Mouse (Mus musculus) CH12.LX (cell line): Measurements from ENCODE around the gene Rab20. TPM values are rescaled to one million over a fixed set of nuclear protein-coding genes. Genes with fewer than 3 reads are reported as not detected.
A peak's percentile ranks its signal among the peaks of the same experiment; 100 is the strongest.

Source experiments
- DNase-seq: peaks from one replicate; pipeline ENCODE4 v3.0.0-alpha.2; 2013; ENCODE audit errors: extremely low read depth
- H3K27ac ChIP-seq: 2 replicates; pipeline ENCODE4 v1.5.1; 2012; ENCODE audit warnings: low read depth, mild to moderate bottlenecking, control low read depth, moderate library complexity; ENCODE audit not compliant: insufficient read depth
- H3K27me3 ChIP-seq: replicated peaks from 2 replicates; pipeline ENCODE3; 2012; ENCODE audit warnings: inconsistent platforms
- H3K36me3 ChIP-seq, 2 experiments: replicated peaks in 1 of 2; 2 replicates each; pipeline versions ENCODE3 to v1.6.1; 2012; ENCODE audit warnings: inconsistent platforms in 1 of 2, low read length in 1 of 2, mild to moderate bottlenecking in 1 of 2, mixed read lengths in 1 of 2, moderate library complexity in 1 of 2; ENCODE audit not compliant: control insufficient read depth in 1 of 2, insufficient read depth in 1 of 2
- H3K4me1 ChIP-seq, 2 experiments: 2 replicates each; pipeline ENCODE4 v1.6.1; 2012; ENCODE audit warnings: inconsistent platforms in 1 of 2, moderate library complexity in 1 of 2; ENCODE audit not compliant: insufficient read depth in 2 of 2, control insufficient read depth in 1 of 2
- H3K4me2 ChIP-seq: 2 replicates; pipeline ENCODE4 v1.6.1; 2012; ENCODE audit warnings: low read depth, mild to moderate bottlenecking, control low read depth; ENCODE audit not compliant: poor library complexity, insufficient read depth, severe bottlenecking
- H3K4me3 ChIP-seq, 3 experiments: fragments of 150-350 bp in 1 of 3; sonication (generic) in 1 of 3; replicated peaks in 1 of 3; 2 replicates each; pipeline versions ENCODE3 to v1.5.1; 2011 to 2012; ENCODE audit warnings: low read depth in 2 of 3, low read length in 2 of 3, mild to moderate bottlenecking in 2 of 3, moderate library complexity in 2 of 3, control low read depth in 1 of 3, improper control_type of control experiment in 1 of 3, inconsistent platforms in 1 of 3, mixed read lengths in 1 of 3; ENCODE audit not compliant: poor library complexity in 1 of 3
- H3K79me2 ChIP-seq: replicated peaks from 2 replicates; pipeline ENCODE4 v1.6.1; 2012; ENCODE audit warnings: mild to moderate bottlenecking, moderate library complexity; ENCODE audit not compliant: control insufficient read depth, poor library complexity, insufficient read depth, severe bottlenecking; ENCODE audit errors: extremely low read depth
- H3K9ac ChIP-seq: 2 replicates; pipeline ENCODE4 v1.6.1; 2012; ENCODE audit warnings: low read depth, mild to moderate bottlenecking, control low read depth, moderate library complexity; ENCODE audit not compliant: insufficient read depth
- H3K9me3 ChIP-seq: replicated peaks from 2 replicates; pipeline ENCODE3; 2012; ENCODE audit warnings: low read length, inconsistent platforms, mixed read lengths
- CTCF ChIP-seq, 2 experiments: IDR thresholded peaks in 1 of 2; conservative IDR thresholded peaks in 1 of 2; 2 replicates each; pipeline ENCODE4 v1.5.1; 2011 to 2012; ENCODE audit warnings: low read depth in 2 of 2, low read length in 2 of 2, improper control_type of control experiment in 1 of 2, inconsistent platforms in 1 of 2, mild to moderate bottlenecking in 1 of 2, moderate library complexity in 1 of 2
- ETS1 ChIP-seq: conservative IDR thresholded peaks from 2 replicates; pipeline ENCODE4 v1.6.1; 2012; ENCODE audit warnings: low read depth, mild to moderate bottlenecking, inconsistent platforms, low read length, improper control_type of control experiment, moderate library complexity
- IRF4 ChIP-seq: IDR thresholded peaks from 2 replicates; pipeline ENCODE4 v1.6.1; 2014; ENCODE audit warnings: low read depth, mild to moderate bottlenecking, inconsistent platforms, low read length, improper control_type of control experiment
- JUND ChIP-seq: conservative IDR thresholded peaks from 2 replicates; pipeline ENCODE4 v1.6.1; 2011; ENCODE audit warnings: low read depth, low read length, improper control_type of control experiment
- MAX ChIP-seq: IDR thresholded peaks from 2 replicates; pipeline ENCODE4 v1.6.1; 2011; ENCODE audit warnings: low read length, improper control_type of control experiment
- NELFE ChIP-seq: IDR thresholded peaks from 2 replicates; pipeline ENCODE4 v1.6.1; 2011; ENCODE audit warnings: low read depth, low read length, improper control_type of control experiment
- PAX5 ChIP-seq: IDR thresholded peaks from 2 replicates; pipeline ENCODE4 v1.6.1; 2012; ENCODE audit warnings: low read length, inconsistent platforms, mixed read lengths
- RAD21 ChIP-seq: IDR thresholded peaks from 2 replicates; pipeline ENCODE4 v1.6.1; 2011; ENCODE audit warnings: low read depth, mild to moderate bottlenecking, low read length, improper control_type of control experiment, moderate library complexity
- SMC3 ChIP-seq: IDR thresholded peaks from 2 replicates; pipeline ENCODE4 v1.6.1; 2011; ENCODE audit warnings: low read depth, low read length, improper control_type of control experiment
- ZKSCAN1 ChIP-seq: IDR thresholded peaks from 2 replicates; pipeline ENCODE4 v1.6.1; 2012; ENCODE audit warnings: low read depth, inconsistent platforms, low read length, improper control_type of control experiment, borderline replicate concordance
- dilution Hi-C: fragments of 300-500 bp; cut with MboI; formaldehyde crosslinking; loops from 2 replicates; pipeline ENCODE4 v1.14.3; 2020; ENCODE audit warnings: low sequenced_read_pairs; ENCODE audit not compliant: extremely low pct_unique_long_range_greater_than_20kb, extremely low pct_ligation_motif_present
- in situ Hi-C: fragments of 300-500 bp; cut with MboI; formaldehyde crosslinking; loops from 3 replicates; pipeline ENCODE4 v1.14.3; 2019; ENCODE audit warnings: low sequenced_read_pairs, low pct_ligation_motif_present, low pct_unique_long_range_greater_than_20kb, mixed read lengths
- polyA plus RNA-seq: library from polyadenylated mRNA; unstranded; fragments of >175 nt; gene quantifications from 2 replicates; pipeline ENCODE4 v1.2.1, GENCODE M21; 2012; ENCODE audit warnings: low read depth; ENCODE audit not compliant: insufficient read length
- total RNA-seq, 2 experiments: library from RNA; depleted of rRNA; stranded (reverse); fragments of 300-350 nt in 1 of 2; fragments of >200 nt in 1 of 2; gene quantifications; 2 replicates each; pipeline ENCODE4 v1.2.3; 2012 to 2014

The Rab20 gene
- total and polyA plus RNA-seq, 3 experiments, result 12.8 to 22.8 (median 18.2) TPM

DNA sequence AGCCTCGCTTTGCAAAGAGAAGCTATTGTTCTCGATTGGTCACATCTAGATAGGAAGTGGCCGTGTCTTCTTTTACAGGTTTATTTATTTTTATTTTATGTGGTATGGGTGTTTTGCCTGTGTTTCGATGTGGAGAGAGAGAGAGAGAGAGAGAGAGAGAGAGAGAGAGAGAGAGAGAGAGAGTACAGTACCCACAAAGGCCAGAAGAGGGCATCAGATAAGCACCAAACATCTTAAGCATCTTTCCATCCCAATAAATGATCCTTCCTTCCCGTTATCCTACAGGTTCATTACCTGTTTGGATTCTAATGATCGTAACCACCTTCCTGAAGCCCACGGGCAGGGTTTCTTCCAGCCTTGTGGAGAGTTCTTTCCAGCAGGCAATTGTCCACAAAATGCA is 55.4 kb downstream of the Rab20 start:
- DNase-seq, result no peak
- no peak overlapping the region for H3K4me2 ChIP-seq
- in situ Hi-C loops, result loop anchor here (10.0 kb wide), 1 partner anchor 272 kb away; no protein-coding TSS in a partner anchor
- H3K9ac ChIP-seq, result no peak overlapping the region
- no peaks in the 10 kb centered on the region for H3K9me3 ChIP-seq
- TF ChIP-seq MAX, result no peak
- peak; percentile 27 to 64; a peak in 3 of 4 replicates for TF ChIP-seq CTCF (conservative IDR thresholded peaks at IDR 0.05 in 1 of 2, IDR thresholded peaks at IDR 0.05 in 1 of 2; ENCODE audit: low read depth in 2 of 2, low read length in 2 of 2)
- TF ChIP-seq SMC3, result peak; percentile 46
- TF ChIP-seq JUND, result peak; percentile 38; the same call in 1 of the 2 replicates
- no peak for TF ChIP-seq PAX5
- TF ChIP-seq RAD21, result peak; percentile 49
- no peak for TF ChIP-seq IRF4
- H3K27ac ChIP-seq, result no peak overlapping the region
- no peaks in the 10 kb centered on the region for H3K79me2 ChIP-seq
- dilution Hi-C loops, result no loop called here
- peaks cover 56% of the 10 kb centered on the region for H3K27me3 ChIP-seq
- peaks cover 0 to 4% of the 10 kb centered on the region in 2 experiments; a peak in 1 of 4 replicates for H3K4me1 ChIP-seq
- no peak overlapping the region for H3K4me3 ChIP-seq
- H3K36me3 ChIP-seq, result no peaks in the 10 kb centered on the region

DNA sequence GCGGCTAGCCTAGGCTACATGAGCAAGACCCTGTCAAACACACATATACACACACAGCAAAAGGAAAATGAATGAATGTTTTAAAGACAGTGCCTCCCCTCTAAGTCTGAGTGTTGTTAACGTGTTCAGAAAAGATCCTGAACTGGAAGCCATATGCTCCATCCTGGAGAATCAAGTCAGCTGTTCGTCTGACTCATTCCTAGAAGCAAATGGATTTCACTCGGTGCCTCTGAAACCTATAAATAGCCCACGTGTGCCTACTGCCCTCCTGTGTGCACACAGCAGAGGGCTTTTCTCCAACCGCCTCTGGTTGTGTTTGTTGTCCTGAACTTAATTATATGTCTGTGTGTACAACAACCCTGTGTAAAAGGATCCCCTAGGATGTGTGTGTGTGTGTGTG is 56.5 kb downstream of the Rab20 start:
- H3K4me1 ChIP-seq, result peaks cover 0 to 4% of the 10 kb centered on the region in 2 experiments; a peak in 1 of 4 replicates
- H3K4me3 ChIP-seq, result no peak overlapping the region
- H3K9me3 ChIP-seq, result no peaks in the 10 kb centered on the region
- H3K27ac ChIP-seq, result no peak overlapping the region
- no peak for DNase-seq
- H3K36me3 ChIP-seq, result no peaks in the 10 kb centered on the region
- peaks cover 57% of the 10 kb centered on the region for H3K27me3 ChIP-seq
- H3K4me2 ChIP-seq, result no peak overlapping the region
- in situ Hi-C loops, result loop anchor here (10.0 kb wide), 1 partner anchor 273 kb away; no protein-coding TSS in a partner anchor
- H3K79me2 ChIP-seq, result no peaks in the 10 kb centered on the region
- dilution Hi-C loops, result no loop called here
- TF ChIP-seq ZKSCAN1 (no peak), ETS1 (no peak)
- no peak overlapping the region for H3K9ac ChIP-seq

GRCm38 (mm10) chr8:11421105-11421504 is 57.4 kb downstream of the Rab20 start:
- no peak overlapping the region for H3K4me2 ChIP-seq
- no peaks in the 10 kb centered on the region for H3K9me3 ChIP-seq
- dilution Hi-C loops, result no loop called here
- in situ Hi-C loops, result loop anchor here (10.0 kb wide), 1 partner anchor 274 kb away; no protein-coding TSS in a partner anchor
- no peaks in the 10 kb centered on the region for H3K36me3 ChIP-seq
- peaks cover 66% of the 10 kb centered on the region for H3K27me3 ChIP-seq
- H3K9ac ChIP-seq, result no peak overlapping the region
- no peaks in the 10 kb centered on the region for H3K79me2 ChIP-seq
- H3K4me1 ChIP-seq, result peaks cover 0 to 4% of the 10 kb centered on the region in 2 experiments; a peak in 1 of 4 replicates
- no peak overlapping the region for H3K27ac ChIP-seq
- peak; percentile 51 for DNase-seq
- TF ChIP-seq CTCF (conservative IDR thresholded peaks at IDR 0.05 in 1 of 2, IDR thresholded peaks at IDR 0.05 in 1 of 2; ENCODE audit: low read depth in 2 of 2, low read length in 2 of 2) (peak; percentile 41 to 77), SMC3 (peak; percentile 58), NELFE (no peak), RAD21 (peak; percentile 57)
- no peak overlapping the region for H3K4me3 ChIP-seq
